Mouse (Mus musculus): ENCODE results near the gene Papolb. TPM values are rescaled to one million over a fixed set of nuclear protein-coding genes. Genes with fewer than 3 reads are reported as not detected.
A peak's percentile ranks its signal among the peaks of the same experiment; 100 is the strongest.

Papolb gene
- polyA plus RNA-seq, 1 experiment from 2014 or later = 0.12 TPM

DNA sequence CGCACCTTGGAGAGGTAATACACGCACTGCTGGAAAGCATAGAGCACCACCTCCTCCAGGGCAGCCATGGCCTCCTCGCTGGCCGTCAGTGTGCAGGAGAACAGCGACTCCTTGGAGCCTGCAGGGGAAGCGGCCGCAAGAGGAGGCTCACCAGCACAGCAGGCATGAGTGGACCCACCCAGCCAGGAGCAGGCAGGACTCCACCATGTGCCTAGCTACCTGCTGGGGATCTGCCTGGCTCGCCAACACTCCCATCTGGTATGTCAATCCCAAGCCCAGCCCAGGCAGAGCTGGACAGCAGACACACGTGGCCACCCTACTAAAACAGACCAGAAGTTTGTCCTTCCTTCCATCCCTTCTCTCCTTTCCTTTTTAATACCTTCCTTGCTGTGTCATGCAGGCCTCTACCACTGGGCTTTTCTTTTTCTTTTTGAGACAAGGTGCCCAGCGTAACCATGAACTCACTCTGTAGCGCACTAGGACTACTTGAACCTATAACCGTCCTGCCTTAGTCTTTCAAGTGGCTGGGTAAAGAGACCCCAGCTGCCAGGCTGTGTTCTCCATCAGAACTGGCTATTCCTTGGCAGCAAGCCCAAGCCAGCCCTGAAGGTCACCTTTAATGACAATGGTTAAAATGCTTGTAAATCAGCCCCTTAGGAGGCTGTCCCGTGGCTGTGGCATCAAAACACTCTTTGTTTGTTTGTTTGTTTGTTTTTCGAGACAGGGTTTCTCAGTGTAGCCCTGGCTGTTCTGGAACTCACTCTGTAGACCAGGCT is 34.4 kb downstream of the Papolb start:
- H3K9ac ChIP-seq (replicated peaks; ENCODE audit: low read depth) = no peak overlapping the region

GRCm38 (mm10) chr5:142493307-142493706 is 36.6 kb downstream of the Papolb start:
- 82% methylated on average over 3 of the region's 3 CpGs for WGBS
- no peaks in the 10 kb centered on the region for H3K36me3 ChIP-seq (ENCODE audit: insufficient read depth, low read length)
- TF ChIP-seq EP300 (IDR thresholded peaks at IDR 0.05) (no peak), CTCF (IDR thresholded peaks at IDR 0.05) (no peak)
- no peak for DNase-seq (ENCODE audit: low spot score)
- H3K27me3 ChIP-seq (replicated peaks; ENCODE audit: insufficient read depth, low read length) = no peaks in the 10 kb centered on the region
- no peak overlapping the region for H3K27ac ChIP-seq (ENCODE audit: low read length)
- no peak for ATAC-seq
- H3K9ac ChIP-seq (replicated peaks; ENCODE audit: low read depth) = no peak overlapping the region
- no peaks in the 10 kb centered on the region for H3K9me3 ChIP-seq (ENCODE audit: low read length)
- no peak overlapping the region for H3K4me3 ChIP-seq (ENCODE audit: low read depth, low read length)
- no peak overlapping the region for H3K4me2 ChIP-seq (replicated peaks; ENCODE audit: low read depth, low read length)
- no peaks in the 10 kb centered on the region for H3K4me1 ChIP-seq (ENCODE audit: insufficient read depth, low read depth, low read length)

More for the DNA sequence above, 34.4 kb downstream of the Papolb start:
- H3K27me3 ChIP-seq (replicated peaks; ENCODE audit: insufficient read depth, low read length) = no peaks in the 10 kb centered on the region
- H3K4me2 ChIP-seq (replicated peaks; ENCODE audit: low read depth, low read length) = no peak overlapping the region
- 34% methylated on average over 12 of the region's 14 CpGs for whole genome bisulfite sequencing
- no peaks in the 10 kb centered on the region for H3K4me1 ChIP-seq (ENCODE audit: insufficient read depth, low read depth, low read length)
- ATAC-seq (no peak; the same call in 1 of the 2 replicates), DNase-seq (ENCODE audit: low spot score) (no peak)
- H3K36me3 ChIP-seq (ENCODE audit: insufficient read depth, low read length) = no peaks in the 10 kb centered on the region
- no peak overlapping the region for H3K4me3 ChIP-seq (ENCODE audit: low read depth, low read length)
- H3K9me3 ChIP-seq (ENCODE audit: low read length) = no peaks in the 10 kb centered on the region
- no peak overlapping the region for H3K27ac ChIP-seq (ENCODE audit: low read length)
- TF ChIP-seq EP300 (IDR thresholded peaks at IDR 0.05) (no peak), CTCF (IDR thresholded peaks at IDR 0.05) (no peak)

- WGBS = 61% methylated on average over 9 of the region's 9 CpGs
- H3K36me3 ChIP-seq (ENCODE audit: insufficient read depth, low read length) = no peaks in the 10 kb centered on the region
These were observed 39.7 kb downstream of the Papolb start for GRCm38 (mm10) chr5:142489955-142490707.

GRCm38 (mm10) chr5:142486654-142487053 is 43.2 kb downstream of the Papolb start:
- Histone ChIP-seq H3K4me1 (ENCODE audit: insufficient read depth, low read depth, low read length) (no peaks in the 10 kb centered on the region), H3K27me3 (replicated peaks; ENCODE audit: insufficient read depth, low read length) (no peaks in the 10 kb centered on the region), H3K4me3 (ENCODE audit: low read depth, low read length) (no peak overlapping the region), H3K36me3 (ENCODE audit: insufficient read depth, low read length) (no peaks in the 10 kb centered on the region), H3K9me3 (ENCODE audit: low read length) (no peaks in the 10 kb centered on the region), H3K4me2 (replicated peaks; ENCODE audit: low read depth, low read length) (no peak overlapping the region), H3K9ac (replicated peaks; ENCODE audit: low read depth) (no peak overlapping the region), H3K27ac (ENCODE audit: low read length) (no peak overlapping the region)
- no peak for TF ChIP-seq CTCF (IDR thresholded peaks at IDR 0.05)
- TF ChIP-seq EP300 (IDR thresholded peaks at IDR 0.05) = no peak
- DNase-seq (ENCODE audit: low spot score) (no peak), ATAC-seq (no peak)
- 56% methylated on average over 9 of the region's 9 CpGs for WGBS

More at GRCm38 (mm10) chr5:142489955-142490707, 39.7 kb downstream of the Papolb start:
- Histone ChIP-seq H3K27me3 (replicated peaks; ENCODE audit: insufficient read depth, low read length) (no peaks in the 10 kb centered on the region), H3K4me2 (replicated peaks; ENCODE audit: low read depth, low read length) (no peak overlapping the region), H3K9me3 (ENCODE audit: low read length) (no peaks in the 10 kb centered on the region), H3K27ac (ENCODE audit: low read length) (no peak overlapping the region), H3K4me1 (ENCODE audit: insufficient read depth, low read depth, low read length) (no peaks in the 10 kb centered on the region), H3K4me3 (ENCODE audit: low read depth, low read length) (no peak overlapping the region), H3K9ac (replicated peaks; ENCODE audit: low read depth) (no peak overlapping the region)
- ATAC-seq (no peak), DNase-seq (ENCODE audit: low spot score) (no peak)
- TF ChIP-seq CTCF (IDR thresholded peaks at IDR 0.05) (no peak), EP300 (IDR thresholded peaks at IDR 0.05) (no peak)

DNA sequence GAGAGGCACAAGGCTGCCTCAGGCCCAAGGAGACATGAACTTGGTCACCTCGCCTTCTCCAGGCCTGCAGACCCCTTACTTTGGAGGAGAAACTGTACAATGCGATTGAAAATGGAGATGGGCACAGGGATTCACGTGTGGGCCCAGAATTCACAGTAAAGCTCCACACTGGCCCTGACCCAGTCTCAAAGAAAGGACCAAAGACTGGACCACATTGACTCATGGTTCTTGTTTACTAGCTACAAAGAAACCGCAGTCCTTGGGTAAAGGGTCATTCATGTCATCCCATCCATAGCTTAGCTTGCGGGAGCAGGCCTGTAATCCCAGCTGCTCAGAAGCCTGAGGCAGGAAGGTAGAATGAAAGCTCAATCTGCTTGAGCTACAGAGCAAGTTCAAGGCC is 46.3 kb downstream of the Papolb start:
- TF ChIP-seq EP300 (IDR thresholded peaks at IDR 0.05) (no peak), CTCF (IDR thresholded peaks at IDR 0.05) (no peak)
- Histone ChIP-seq H3K36me3 (ENCODE audit: insufficient read depth, low read length) (no peaks in the 10 kb centered on the region), H3K9me3 (ENCODE audit: low read length) (no peaks in the 10 kb centered on the region), H3K27ac (ENCODE audit: low read length) (no peak overlapping the region), H3K4me1 (ENCODE audit: insufficient read depth, low read depth, low read length) (no peaks in the 10 kb centered on the region), H3K4me2 (replicated peaks; ENCODE audit: low read depth, low read length) (no peak overlapping the region), H3K4me3 (ENCODE audit: low read depth, low read length) (no peak overlapping the region), H3K27me3 (replicated peaks; ENCODE audit: insufficient read depth, low read length) (no peaks in the 10 kb centered on the region), H3K9ac (replicated peaks; ENCODE audit: low read depth) (no peak overlapping the region)
- ATAC-seq (no peak), DNase-seq (ENCODE audit: low spot score) (no peak)
- 87% methylated on average over 5 of the region's 5 CpGs for WGBS

DNA sequence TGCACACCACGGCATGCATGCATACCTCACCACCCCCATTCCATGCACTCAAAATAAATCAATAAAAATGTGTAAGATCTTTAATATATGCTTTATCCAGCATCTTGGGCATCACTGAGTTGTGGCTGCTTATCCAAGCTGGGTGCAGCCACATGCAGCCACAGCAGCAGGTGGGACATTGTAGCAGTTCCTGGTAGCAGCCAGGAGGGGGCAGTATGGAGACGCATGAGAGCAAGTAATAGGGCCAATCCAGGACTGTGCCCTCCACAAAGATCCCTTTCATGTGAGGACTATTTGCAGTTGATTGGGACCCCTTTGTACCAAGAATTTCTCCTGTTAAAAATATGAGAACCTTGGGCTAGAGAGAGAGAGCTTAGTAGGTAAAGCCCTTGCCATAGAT is 47.4 kb downstream of the Papolb start:
- 57% methylated on average over 2 of the region's 2 CpGs for WGBS
- H3K27ac ChIP-seq (ENCODE audit: low read length) = no peak overlapping the region
- no peaks in the 10 kb centered on the region for H3K27me3 ChIP-seq (replicated peaks; ENCODE audit: insufficient read depth, low read length)
- no peaks in the 10 kb centered on the region for H3K4me1 ChIP-seq (ENCODE audit: insufficient read depth, low read depth, low read length)
- H3K36me3 ChIP-seq (ENCODE audit: insufficient read depth, low read length) = no peaks in the 10 kb centered on the region
- no peak for DNase-seq (ENCODE audit: low spot score)
- H3K9ac ChIP-seq (replicated peaks; ENCODE audit: low read depth) = no peak overlapping the region
- H3K4me3 ChIP-seq (ENCODE audit: low read depth, low read length) = no peak overlapping the region
- H3K4me2 ChIP-seq (replicated peaks; ENCODE audit: low read depth, low read length) = no peak overlapping the region
- no peaks in the 10 kb centered on the region for H3K9me3 ChIP-seq (ENCODE audit: low read length)
- ATAC-seq = no peak
- TF ChIP-seq EP300 (IDR thresholded peaks at IDR 0.05) (no peak), CTCF (IDR thresholded peaks at IDR 0.05) (peak; percentile 64)
